Mouse (Mus musculus): ENCODE data around the gene Polr2c. TPM values are rescaled to one million over a fixed set of nuclear protein-coding genes. Genes with fewer than 3 reads are reported as not detected.

Gene Polr2c
- total and polyA plus RNA-seq, 3 experiments: 93.2 to 141 (median 120) TPM

DNA sequence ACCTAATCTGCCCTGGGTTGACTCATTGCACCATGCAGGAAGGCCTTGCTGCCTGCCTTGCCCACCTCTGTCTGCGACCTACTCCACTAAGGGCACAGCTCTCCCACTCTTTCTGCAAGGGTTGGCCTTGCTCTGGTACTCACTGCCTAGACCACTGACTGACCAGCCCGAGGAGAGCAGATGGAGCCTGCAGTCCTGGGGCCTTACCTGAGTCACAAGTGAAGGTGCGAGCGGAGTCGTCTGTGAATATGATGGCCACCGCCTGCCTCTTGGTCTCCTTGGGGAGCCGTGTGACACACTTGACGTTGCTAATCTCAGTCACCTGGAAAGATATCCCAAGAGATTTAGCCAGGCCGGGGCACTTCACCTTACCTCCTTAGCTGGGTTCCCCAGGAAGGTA, 9.7 kb downstream of the Polr2c start:
- in situ Hi-C loops (cut with MboI; ENCODE audit: low pct_ligation_motif_present, low pct_unique_long_range_greater_than_20kb, low sequenced_read_pairs) (no loop called here), dilution Hi-C loops (cut with MboI; ENCODE audit: extremely low pct_ligation_motif_present, extremely low pct_unique_long_range_greater_than_20kb, low sequenced_read_pairs) (no loop called here)
- TF ChIP-seq NRF1 (IDR thresholded peaks at IDR 0.05; ENCODE audit: low read depth, low read length) (no peak), TBP (conservative IDR thresholded peaks at IDR 0.05; ENCODE audit: low read depth, low read length) (no peak), CTCF (conservative IDR thresholded peaks at IDR 0.05 in 1 of 2, IDR thresholded peaks at IDR 0.05 in 1 of 2; ENCODE audit: low read depth in 2 of 2, low read length in 2 of 2) (no peak), MXI1 (IDR thresholded peaks at IDR 0.05; ENCODE audit: low read depth, low read length) (no peak), PAX5 (IDR thresholded peaks at IDR 0.05; ENCODE audit: low read length) (no peak), ELF1 (IDR thresholded peaks at IDR 0.05; ENCODE audit: low read depth, low read length) (no peak), BHLHE40 (IDR thresholded peaks at IDR 0.05; ENCODE audit: low read depth, low read length) (no peak), TCF12 (IDR thresholded peaks at IDR 0.05; ENCODE audit: low read depth, low read length) (no peak), SIN3A (IDR thresholded peaks at IDR 0.05; ENCODE audit: low read length) (no peak), CHD1 (IDR thresholded peaks at IDR 0.05; ENCODE audit: low read depth, low read length) (no peak), JUND (conservative IDR thresholded peaks at IDR 0.05; ENCODE audit: low read depth, low read length) (no peak), HCFC1 (IDR thresholded peaks at IDR 0.05; ENCODE audit: low read depth, low read length) (no peak), USF1 (IDR thresholded peaks at IDR 0.05; ENCODE audit: low read depth, low read length) (no peak)
- H3K4me1 ChIP-seq (ENCODE audit: control insufficient read depth in 1 of 2, insufficient read depth in 2 of 2): peaks cover 0 to 11% of the 10 kb centered on the region in 2 experiments; a peak in 2 of 4 replicates
- H3K4me3 ChIP-seq (replicated peaks in 1 of 3; ENCODE audit: low read depth in 2 of 3, low read length in 2 of 3, poor library complexity in 1 of 3): no peak overlapping the region
- no peak overlapping the region for H3K27ac ChIP-seq (ENCODE audit: insufficient read depth, low read depth)
- H3K79me2 ChIP-seq (replicated peaks; ENCODE audit: control insufficient read depth, extremely low read depth, insufficient read depth, poor library complexity, severe bottlenecking): no peaks in the 10 kb centered on the region
- H3K9ac ChIP-seq (ENCODE audit: insufficient read depth, low read depth): no peak overlapping the region
- no peaks in the 10 kb centered on the region for H3K27me3 ChIP-seq (replicated peaks)
- H3K4me2 ChIP-seq (ENCODE audit: insufficient read depth, low read depth, poor library complexity, severe bottlenecking): no peak overlapping the region
- no peaks in the 10 kb centered on the region for H3K9me3 ChIP-seq (replicated peaks; ENCODE audit: low read length)
- peaks cover 47 to 78% of the 10 kb centered on the region in 2 experiments for H3K36me3 ChIP-seq (replicated peaks in 1 of 2; ENCODE audit: control insufficient read depth in 1 of 2, insufficient read depth in 1 of 2, low read length in 1 of 2)
- DNase-seq (ENCODE audit: extremely low read depth): no peak

DNA sequence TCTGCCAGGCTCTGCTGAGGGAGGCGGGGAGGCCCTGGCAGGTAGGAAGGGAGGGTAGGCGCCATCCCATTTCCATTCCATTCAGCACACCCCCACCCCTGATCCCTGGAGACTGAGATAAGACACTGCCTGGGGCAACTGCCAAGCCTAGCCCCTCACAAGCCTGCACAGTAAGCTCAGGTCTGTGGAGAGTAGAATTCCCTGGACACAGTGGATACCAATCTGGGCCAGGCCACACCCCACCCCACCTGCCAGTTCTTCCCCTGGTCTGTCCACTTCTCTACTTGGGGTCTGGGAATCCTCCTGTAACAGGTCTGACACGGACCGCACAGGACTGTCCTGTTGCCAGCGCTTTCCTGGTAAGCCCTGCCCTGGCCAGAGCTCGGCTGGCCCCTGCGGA, 11.9 kb downstream of the Polr2c start:
- Histone ChIP-seq H3K36me3 (replicated peaks in 1 of 2; ENCODE audit: control insufficient read depth in 1 of 2, insufficient read depth in 1 of 2, low read length in 1 of 2) (peaks cover 27 to 60% of the 10 kb centered on the region in 2 experiments), H3K4me1 (ENCODE audit: control insufficient read depth in 1 of 2, insufficient read depth in 2 of 2) (peaks cover 0 to 11% of the 10 kb centered on the region in 2 experiments; a peak in 2 of 4 replicates), H3K4me2 (ENCODE audit: insufficient read depth, low read depth, poor library complexity, severe bottlenecking) (no peak overlapping the region), H3K27me3 (replicated peaks) (peaks cover 1% of the 10 kb centered on the region), H3K79me2 (replicated peaks; ENCODE audit: control insufficient read depth, extremely low read depth, insufficient read depth, poor library complexity, severe bottlenecking) (no peaks in the 10 kb centered on the region), H3K27ac (ENCODE audit: insufficient read depth, low read depth) (no peak overlapping the region), H3K9me3 (replicated peaks; ENCODE audit: low read length) (no peaks in the 10 kb centered on the region), H3K9ac (ENCODE audit: insufficient read depth, low read depth) (no peak overlapping the region), H3K4me3 (replicated peaks in 1 of 3; ENCODE audit: low read depth in 2 of 3, low read length in 2 of 3, poor library complexity in 1 of 3) (no peak overlapping the region)
- in situ Hi-C loops (cut with MboI; ENCODE audit: low pct_ligation_motif_present, low pct_unique_long_range_greater_than_20kb, low sequenced_read_pairs) (no loop called here), dilution Hi-C loops (cut with MboI; ENCODE audit: extremely low pct_ligation_motif_present, extremely low pct_unique_long_range_greater_than_20kb, low sequenced_read_pairs) (no loop called here)
- TF ChIP-seq ZC3H11A (IDR thresholded peaks at IDR 0.05; ENCODE audit: low read depth, low read length): no peak
- no peak for TF ChIP-seq EP300 (IDR thresholded peaks at IDR 0.05; ENCODE audit: low read length)
- no peak for TF ChIP-seq MYC (IDR thresholded peaks at IDR 0.05; ENCODE audit: low read depth, low read length)
- TF ChIP-seq CHD2 (IDR thresholded peaks at IDR 0.05; ENCODE audit: low read length): no peak
- no peak for TF ChIP-seq MAFK (IDR thresholded peaks at IDR 0.05; ENCODE audit: insufficient replicate concordance, low read length)
- no peak for TF ChIP-seq USF2 (conservative IDR thresholded peaks at IDR 0.05; ENCODE audit: low read depth, low read length)
- no peak for TF ChIP-seq MAX (IDR thresholded peaks at IDR 0.05; ENCODE audit: low read length)
- no peak for TF ChIP-seq JUND (conservative IDR thresholded peaks at IDR 0.05; ENCODE audit: low read depth, low read length)
- no peak for TF ChIP-seq GABPA (IDR thresholded peaks at IDR 0.05; ENCODE audit: insufficient replicate concordance, low read depth, low read length)
- TF ChIP-seq ZNF384 (IDR thresholded peaks at IDR 0.05; ENCODE audit: low read depth, low read length): no peak
- no peak for TF ChIP-seq E2F4 (IDR thresholded peaks at IDR 0.05; ENCODE audit: insufficient replicate concordance, low read depth, low read length)
- TF ChIP-seq HCFC1 (IDR thresholded peaks at IDR 0.05; ENCODE audit: low read depth, low read length): no peak
- TF ChIP-seq NELFE (IDR thresholded peaks at IDR 0.05; ENCODE audit: low read depth, low read length): no peak
- TF ChIP-seq BHLHE40 (IDR thresholded peaks at IDR 0.05; ENCODE audit: low read depth, low read length): no peak
- TF ChIP-seq POLR2AphosphoS2 (IDR thresholded peaks at IDR 0.05; ENCODE audit: low read depth, low read length): no peak
- no peak for TF ChIP-seq MAZ (IDR thresholded peaks at IDR 0.05; ENCODE audit: low read depth, low read length)
- no peak for TF ChIP-seq POLR2A (IDR thresholded peaks at IDR 0.05; ENCODE audit: low read depth, low read length)
- no peak for TF ChIP-seq ZKSCAN1 (IDR thresholded peaks at IDR 0.05; ENCODE audit: borderline replicate concordance, low read depth, low read length)
- no peak for TF ChIP-seq SMC3 (IDR thresholded peaks at IDR 0.05; ENCODE audit: low read depth, low read length)
- DNase-seq (ENCODE audit: extremely low read depth): no peak

All from CH12.LX (cell line).